Mouse (Mus musculus): ENCODE measurements around the gene Ncf1. TPM values are rescaled to one million over a fixed set of nuclear protein-coding genes. Genes with fewer than 3 reads are reported as not detected.

The Ncf1 gene
- total and polyA plus RNA-seq, 3 experiments, result 287 to 342 (median 302) TPM

- H3K27ac ChIP-seq (ENCODE audit: insufficient read depth, low read depth), result no peak overlapping the region
- no peak overlapping the region for H3K4me2 ChIP-seq (ENCODE audit: insufficient read depth, low read depth, poor library complexity, severe bottlenecking)
- H3K9me3 ChIP-seq (replicated peaks; ENCODE audit: low read length), result no peaks in the 10 kb centered on the region
- DNase-seq (ENCODE audit: extremely low read depth), result no peak
- peaks cover 0 to 3% of the 10 kb centered on the region in 2 experiments for H3K36me3 ChIP-seq (replicated peaks in 1 of 2; ENCODE audit: control insufficient read depth in 1 of 2, insufficient read depth in 1 of 2, low read length in 1 of 2)
- H3K4me3 ChIP-seq (replicated peaks in 1 of 3; ENCODE audit: low read depth in 2 of 3, low read length in 2 of 3, poor library complexity in 1 of 3), result no peak overlapping the region
- H3K27me3 ChIP-seq (replicated peaks), result no peaks in the 10 kb centered on the region
- H3K79me2 ChIP-seq (replicated peaks; ENCODE audit: control insufficient read depth, extremely low read depth, insufficient read depth, poor library complexity, severe bottlenecking), result no peaks in the 10 kb centered on the region
- dilution Hi-C loops (cut with MboI; ENCODE audit: extremely low pct_ligation_motif_present, extremely low pct_unique_long_range_greater_than_20kb, low sequenced_read_pairs) (no loop called here), in situ Hi-C loops (cut with MboI; ENCODE audit: low pct_ligation_motif_present, low pct_unique_long_range_greater_than_20kb, low sequenced_read_pairs) (loop anchor here (5.0 kb wide), 2 partner anchors 160 to 310 kb away; no protein-coding TSS in a partner anchor)
- H3K9ac ChIP-seq (ENCODE audit: insufficient read depth, low read depth), result no peak overlapping the region; the same call in 1 of the 2 replicates
- no peak for TF ChIP-seq MYC (IDR thresholded peaks at IDR 0.05; ENCODE audit: low read depth, low read length)
- TF ChIP-seq EP300 (IDR thresholded peaks at IDR 0.05; ENCODE audit: low read length), result no peak
- TF ChIP-seq MAZ (IDR thresholded peaks at IDR 0.05; ENCODE audit: low read depth, low read length), result no peak
- TF ChIP-seq IRF4 (IDR thresholded peaks at IDR 0.05; ENCODE audit: low read depth, low read length), result no peak
- TF ChIP-seq SMC3 (IDR thresholded peaks at IDR 0.05; ENCODE audit: low read depth, low read length), result no peak
- no peak for TF ChIP-seq NELFE (IDR thresholded peaks at IDR 0.05; ENCODE audit: low read depth, low read length)
- no peak for TF ChIP-seq ELF1 (IDR thresholded peaks at IDR 0.05; ENCODE audit: low read depth, low read length)
- H3K4me1 ChIP-seq (ENCODE audit: control insufficient read depth in 1 of 2, insufficient read depth in 2 of 2), result peaks cover 2 to 39% of the 10 kb centered on the region in 2 experiments; a peak in 3 of 4 replicates
These were observed 47.3 kb downstream of the Ncf1 start for GRCm38 (mm10) chr5:134182172-134182571.

DNA sequence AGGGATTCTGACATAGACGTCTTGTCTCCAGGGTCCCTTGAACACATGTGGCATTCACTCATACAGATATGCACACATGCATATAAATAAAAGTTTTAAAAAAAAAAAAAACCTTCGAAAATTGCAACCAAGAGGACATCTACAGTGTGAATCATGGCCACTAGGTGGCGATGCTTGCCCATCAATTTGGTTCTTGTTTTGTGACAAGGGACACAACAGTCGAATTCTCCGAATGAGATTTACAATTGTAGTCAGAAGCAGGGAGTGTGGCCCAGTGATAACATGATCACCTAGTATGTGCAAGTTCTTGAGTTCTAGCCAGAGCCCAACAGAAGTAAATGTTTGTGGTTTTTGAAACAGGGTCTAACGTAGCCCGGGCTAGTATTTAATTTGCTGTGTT, 49.6 kb downstream of the Ncf1 start:
- Histone ChIP-seq H3K27ac (ENCODE audit: insufficient read depth, low read depth) (no peak overlapping the region), H3K4me1 (ENCODE audit: control insufficient read depth in 1 of 2, insufficient read depth in 2 of 2) (peaks cover 2 to 31% of the 10 kb centered on the region in 2 experiments; a peak in 3 of 4 replicates), H3K9ac (ENCODE audit: insufficient read depth, low read depth) (no peak overlapping the region), H3K4me3 (replicated peaks in 1 of 3; ENCODE audit: low read depth in 2 of 3, low read length in 2 of 3, poor library complexity in 1 of 3) (no peak overlapping the region), H3K27me3 (replicated peaks) (no peaks in the 10 kb centered on the region), H3K79me2 (replicated peaks; ENCODE audit: control insufficient read depth, extremely low read depth, insufficient read depth, poor library complexity, severe bottlenecking) (peaks cover 8% of the 10 kb centered on the region), H3K36me3 (replicated peaks in 1 of 2; ENCODE audit: control insufficient read depth in 1 of 2, insufficient read depth in 1 of 2, low read length in 1 of 2) (peaks cover 0 to 3% of the 10 kb centered on the region in 2 experiments), H3K9me3 (replicated peaks; ENCODE audit: low read length) (no peaks in the 10 kb centered on the region), H3K4me2 (ENCODE audit: insufficient read depth, low read depth, poor library complexity, severe bottlenecking) (no peak overlapping the region)
- dilution Hi-C loops (cut with MboI; ENCODE audit: extremely low pct_ligation_motif_present, extremely low pct_unique_long_range_greater_than_20kb, low sequenced_read_pairs), result no loop called here
- in situ Hi-C loops (cut with MboI; ENCODE audit: low pct_ligation_motif_present, low pct_unique_long_range_greater_than_20kb, low sequenced_read_pairs), result loop anchor here (5.0 kb wide), 2 partner anchors 162 to 312 kb away; no protein-coding TSS in a partner anchor
- peak; percentile 90 for DNase-seq (ENCODE audit: extremely low read depth)
- TF ChIP-seq MAZ (IDR thresholded peaks at IDR 0.05; ENCODE audit: low read depth, low read length) (0 out of 2 replicates have a peak, but pooled peaks have one; percentile 48), CTCF (conservative IDR thresholded peaks at IDR 0.05 in 1 of 2, IDR thresholded peaks at IDR 0.05 in 1 of 2; ENCODE audit: low read depth in 2 of 2, low read length in 2 of 2) (peak; percentile 72 to 95), MYC (IDR thresholded peaks at IDR 0.05; ENCODE audit: low read depth, low read length) (peak; percentile 67; the same call in 1 of the 2 replicates), PAX5 (IDR thresholded peaks at IDR 0.05; ENCODE audit: low read length) (no peak), NELFE (IDR thresholded peaks at IDR 0.05; ENCODE audit: low read depth, low read length) (0 out of 2 replicates have a peak, but pooled peaks have one; percentile 25), HCFC1 (IDR thresholded peaks at IDR 0.05; ENCODE audit: low read depth, low read length) (peak; percentile 38; the same call in 1 of the 2 replicates), POLR2A (IDR thresholded peaks at IDR 0.05; ENCODE audit: low read depth, low read length) (no peak), EP300 (IDR thresholded peaks at IDR 0.05; ENCODE audit: low read length) (no peak; the same call in 1 of the 2 replicates), MEF2A (IDR thresholded peaks at IDR 0.05; ENCODE audit: borderline replicate concordance, low read depth, low read length) (0 out of 2 replicates have a peak, but pooled peaks have one; percentile 25), KAT2A (IDR thresholded peaks at IDR 0.05; ENCODE audit: insufficient replicate concordance, low read length) (no peak), ZMIZ1 (IDR thresholded peaks at IDR 0.05; ENCODE audit: low read depth, low read length) (no peak), CHD2 (IDR thresholded peaks at IDR 0.05; ENCODE audit: low read length) (no peak), JUN (IDR thresholded peaks at IDR 0.05; ENCODE audit: insufficient read depth, low read depth, low read length) (0 out of 2 replicates have a peak, but pooled peaks have one; percentile 3), POLR2AphosphoS2 (IDR thresholded peaks at IDR 0.05; ENCODE audit: low read depth, low read length) (no peak), ZC3H11A (IDR thresholded peaks at IDR 0.05; ENCODE audit: low read depth, low read length) (peak; percentile 77), UBTF (IDR thresholded peaks at IDR 0.05; ENCODE audit: low read depth, low read length) (no peak), ELF1 (IDR thresholded peaks at IDR 0.05; ENCODE audit: low read depth, low read length) (no peak), RCOR1 (conservative IDR thresholded peaks at IDR 0.05; ENCODE audit: low read depth, low read length) (no peak), SMC3 (IDR thresholded peaks at IDR 0.05; ENCODE audit: low read depth, low read length) (peak; percentile 85), SIN3A (IDR thresholded peaks at IDR 0.05; ENCODE audit: low read length) (0 out of 2 replicates have a peak, but pooled peaks have one; percentile 38), E2F4 (IDR thresholded peaks at IDR 0.05; ENCODE audit: insufficient replicate concordance, low read depth, low read length) (no peak), ZKSCAN1 (IDR thresholded peaks at IDR 0.05; ENCODE audit: borderline replicate concordance, low read depth, low read length) (no peak), NRF1 (IDR thresholded peaks at IDR 0.05; ENCODE audit: low read depth, low read length) (no peak), MAFK (IDR thresholded peaks at IDR 0.05; ENCODE audit: insufficient replicate concordance, low read length) (no peak), MAX (IDR thresholded peaks at IDR 0.05; ENCODE audit: low read length) (no peak), IRF4 (IDR thresholded peaks at IDR 0.05; ENCODE audit: low read depth, low read length) (0 out of 2 replicates have a peak, but pooled peaks have one; percentile 7), JUND (conservative IDR thresholded peaks at IDR 0.05; ENCODE audit: low read depth, low read length) (0 out of 2 replicates have a peak, but pooled peaks have one; percentile 40), ZNF384 (IDR thresholded peaks at IDR 0.05; ENCODE audit: low read depth, low read length) (peak; percentile 97), GABPA (IDR thresholded peaks at IDR 0.05; ENCODE audit: insufficient replicate concordance, low read depth, low read length) (no peak), ETS1 (conservative IDR thresholded peaks at IDR 0.05; ENCODE audit: low read depth, low read length) (no peak)
